Comparison of ENCODE assay signal across 20 mouse cellular contexts in genomic region chr1:39765854-39766493, GRCm38 (mm10). TPM values are rescaled to one million over a fixed set of nuclear protein-coding genes. Genes with fewer than 3 reads are reported as not detected.
DNase-seq lines count a peak whose midpoint lies in the region; ATAC-seq and TF ChIP-seq lines count a peak whose summit lies in the region.
"Had no signal": no experiment of that assay in that cellular context is flagged by ENCODE, and none has a peak within 500 bp of the region (broad histone marks: within the 10 kb centered on the region; RNA-seq: fewer than 3 reads in every experiment).

No protein-coding gene starts in this region.

- no peak for TF ChIP-seq EP300 in liver, postnatal 0 days (IDR thresholded peaks at IDR 0.05; ENCODE audit: low read depth)

- H3K9ac ChIP-seq in heart, embryonic 14.5 days (ENCODE audit: low read length): no peak overlapping the region
- no peak overlapping the region for H3K9ac ChIP-seq in liver, postnatal 0 days (replicated peaks)
- no peak overlapping the region for H3K9ac ChIP-seq in liver, embryonic 12.5 days
- H3K9ac ChIP-seq in intestine, postnatal 0 days (ENCODE audit: low read depth, low read length): no peak overlapping the region
- H3K9ac ChIP-seq: embryonic facial prominence, embryonic 15.5 days; hindbrain, embryonic 12.5 days; intestine, embryonic 15.5 days; liver, embryonic 15.5 days had no signal

- 0 out of 2 replicates have a peak, but pooled peaks have one; percentile 32 for ATAC-seq in heart, embryonic 14.5 days (ENCODE audit: insufficient number of reproducible peaks, insufficient read depth, low FRiP score, low read depth)
- no peak for ATAC-seq in liver, postnatal 0 days
- ATAC-seq in liver, embryonic 12.5 days: no peak
- no peak for ATAC-seq in intestine, postnatal 0 days
- ATAC-seq: intestine, embryonic 15.5 days had no signal

- 49% methylated on average over 7 of the region's 7 CpGs for WGBS in heart, embryonic 14.5 days
- WGBS in liver, postnatal 0 days (ENCODE audit: insufficient replicate concordance): 77% methylated on average over 7 of the region's 7 CpGs
- WGBS in liver, embryonic 12.5 days (ENCODE audit: insufficient replicate concordance): 69% methylated on average over 7 of the region's 7 CpGs
- 67% methylated on average over 7 of the region's 7 CpGs for WGBS in intestine, postnatal 0 days

- no peak overlapping the region; a peak in 1 of 4 replicates for H3K27ac ChIP-seq in heart, embryonic 14.5 days (replicated peaks in 1 of 2; ENCODE audit: control insufficient read depth in 1 of 2, insufficient read depth in 1 of 2, low read depth in 2 of 2, low read length in 2 of 2)
- no peak overlapping the region for H3K27ac ChIP-seq in liver, postnatal 0 days (ENCODE audit: low read depth)
- H3K27ac ChIP-seq in liver, embryonic 12.5 days: no peak overlapping the region
- H3K27ac ChIP-seq in intestine, postnatal 0 days (ENCODE audit: low read depth, low read length): no peak overlapping the region
- H3K27ac ChIP-seq: embryonic facial prominence, embryonic 15.5 days; forebrain, embryonic 10.5 days; hindbrain, embryonic 12.5 days; intestine, embryonic 15.5 days; liver, embryonic 15.5 days had no signal

- H3K4me1 ChIP-seq in heart, embryonic 14.5 days (ENCODE audit: control insufficient read depth in 2 of 2, insufficient read depth in 2 of 2, low read length in 2 of 2): peaks cover 8 to 16% of the 10 kb centered on the region in 2 experiments
- H3K4me1 ChIP-seq in liver, postnatal 0 days (ENCODE audit: insufficient read depth): peaks cover 9% of the 10 kb centered on the region; the same call in 1 of the 2 replicates
- peaks cover 12% of the 10 kb centered on the region for H3K4me1 ChIP-seq in liver, embryonic 12.5 days
- peaks cover 6% of the 10 kb centered on the region; the same call in 1 of the 2 replicates for H3K4me1 ChIP-seq in intestine, postnatal 0 days (replicated peaks; ENCODE audit: control insufficient read depth, insufficient read depth, low read length)

- no peak overlapping the region for H3K4me3 ChIP-seq in heart, embryonic 14.5 days (ENCODE audit: control insufficient read depth in 1 of 2, insufficient read depth in 1 of 2, low read depth in 1 of 2, low read length in 2 of 2)
- no peak overlapping the region for H3K4me3 ChIP-seq in liver, postnatal 0 days (ENCODE audit: low read depth, low read length)
- no peak overlapping the region for H3K4me3 ChIP-seq in liver, embryonic 12.5 days
- H3K4me3 ChIP-seq in intestine, postnatal 0 days (ENCODE audit: low read depth, low read length): no peak overlapping the region
- H3K4me3 ChIP-seq: embryonic facial prominence, embryonic 15.5 days; forebrain, embryonic 10.5 days; hindbrain, embryonic 12.5 days; intestine, embryonic 15.5 days; liver, embryonic 15.5 days had no signal

- intact Hi-C loops in heart, postnatal 25 days (cut with DNase I): no loop called here
- intact Hi-C loops in heart, postnatal 14 days (cut with DNase I): no loop called here

- H3K4me2 ChIP-seq in heart, embryonic 14.5 days (ENCODE audit: low read length): no peak overlapping the region
- no peak overlapping the region for H3K4me2 ChIP-seq in liver, postnatal 0 days (ENCODE audit: low read depth, low read length)
- no peak overlapping the region for H3K4me2 ChIP-seq in liver, embryonic 12.5 days
- no peak overlapping the region for H3K4me2 ChIP-seq in intestine, postnatal 0 days (replicated peaks; ENCODE audit: low read depth)
- H3K4me2 ChIP-seq: embryonic facial prominence, embryonic 15.5 days; hindbrain, embryonic 12.5 days; intestine, embryonic 15.5 days; liver, embryonic 15.5 days had no signal

- no peaks in the 10 kb centered on the region for H3K9me3 ChIP-seq in heart, embryonic 14.5 days (ENCODE audit: control insufficient read depth, low read length)
- H3K9me3 ChIP-seq in liver, postnatal 0 days (ENCODE audit: low read length): no peaks in the 10 kb centered on the region
- no peaks in the 10 kb centered on the region for H3K9me3 ChIP-seq in liver, embryonic 12.5 days (replicated peaks)
- no peaks in the 10 kb centered on the region for H3K9me3 ChIP-seq in intestine, postnatal 0 days (ENCODE audit: control insufficient read depth)
- H3K9me3 ChIP-seq: embryonic facial prominence, embryonic 15.5 days; forebrain, embryonic 10.5 days; intestine, embryonic 15.5 days; liver, embryonic 15.5 days had no signal

- no peaks in the 10 kb centered on the region for H3K36me3 ChIP-seq in heart, embryonic 14.5 days (ENCODE audit: control insufficient read depth, insufficient read depth, low read length)
- H3K36me3 ChIP-seq in liver, postnatal 0 days (replicated peaks; ENCODE audit: insufficient read depth, low read length): no peaks in the 10 kb centered on the region
- H3K36me3 ChIP-seq in liver, embryonic 12.5 days: no peaks in the 10 kb centered on the region
- no peaks in the 10 kb centered on the region for H3K36me3 ChIP-seq in intestine, postnatal 0 days (ENCODE audit: control insufficient read depth, insufficient read depth)
- H3K36me3 ChIP-seq: embryonic facial prominence, embryonic 15.5 days; forebrain, embryonic 10.5 days; hindbrain, embryonic 12.5 days; intestine, embryonic 15.5 days; liver, embryonic 15.5 days had no signal

- no peak for DNase-seq in heart, postnatal 25 days (ENCODE audit: low spot score)
- no peak for DNase-seq in liver, postnatal 0 days
- peak; percentile 51 to 54 for DNase-seq in heart, postnatal 14 days
- DNase-seq in lung, postnatal 4 days: peak; percentile 40 to 42
- DNase-seq: cerebellum, adult 9-11 months had no signal

- H3K27me3 ChIP-seq in heart, embryonic 14.5 days (ENCODE audit: control insufficient read depth, insufficient read depth, low read length): no peaks in the 10 kb centered on the region
- H3K27me3 ChIP-seq in liver, postnatal 0 days (ENCODE audit: insufficient read depth, low read length): no peaks in the 10 kb centered on the region
- no peaks in the 10 kb centered on the region; the same call in 1 of the 2 replicates for H3K27me3 ChIP-seq in liver, embryonic 12.5 days (replicated peaks)
- no peaks in the 10 kb centered on the region for H3K27me3 ChIP-seq in intestine, postnatal 0 days (replicated peaks; ENCODE audit: control insufficient read depth, insufficient read depth, low read length)
- H3K27me3 ChIP-seq: embryonic facial prominence, embryonic 15.5 days; intestine, embryonic 15.5 days had no signal

- TF ChIP-seq CTCF in liver, postnatal 0 days (IDR thresholded peaks at IDR 0.05; ENCODE audit: low read depth): peak; percentile 31
- no peak for TF ChIP-seq CTCF in intestine, postnatal 0 days (IDR thresholded peaks at IDR 0.05; ENCODE audit: low read depth)

RNA-seq across cellular contexts. Expression of gene Gm3646, which starts 39.2 kb away (rescaled TPM):
- polyA plus RNA-seq in heart, embryonic 14.5 days (2014; fragmentation: Nextera tagmentation; extraction: Ambion mirVana): 3.6 and 5.6 TPM in 2 replicates
- total RNA-seq in heart, postnatal 25 days (2021): 1 to 10 TPM; 5.8 to 9.4 TPM
- polyA plus RNA-seq in liver, postnatal 0 days (2015; fragmentation: Nextera tagmentation; extraction: Ambion mirVana): not detected in 2 replicates
- polyA plus RNA-seq in liver, embryonic 12.5 days (2016; fragmentation: Nextera tagmentation; extraction: Ambion mirVana): not detected in 2 replicates
- total RNA-seq in heart, postnatal 14 days (2021): 1 to 10 TPM; 6.4 to 7.6 TPM
- polyA plus RNA-seq in intestine, postnatal 0 days (2015; fragmentation: Nextera tagmentation; extraction: Ambion mirVana): 0.54 TPM in 1 of 2 replicates, not detected in the other
- total RNA-seq: adrenal gland, postnatal 4 days; ES-E14; layer of hippocampus, adult 18-20 months; megakaryocyte-erythroid progenitor cell, adult 5-6 weeks had no signal
- polyA plus RNA-seq: embryonic facial prominence, embryonic 15.5 days; forebrain, embryonic 10.5 days; hindbrain, embryonic 12.5 days; intestine, embryonic 15.5 days; kidney, embryonic 16.5 days; limb, embryonic 11.5 days; liver, embryonic 15.5 days; neural tube, embryonic 11.5 days had no signal

RNA-seq across cellular contexts. Expression of gene Rfx8, which starts 45.2 kb away (rescaled TPM):
- polyA plus RNA-seq in heart, embryonic 14.5 days (2014; fragmentation: Nextera tagmentation; extraction: Ambion mirVana): 1.1 and 1.7 TPM in 2 replicates
- under 1 TPM; 0.34 to 0.36 TPM for total RNA-seq in heart, postnatal 25 days (2021)
- 0.09 TPM in 1 of 2 replicates, not detected in the other for polyA plus RNA-seq in liver, postnatal 0 days (2015; fragmentation: Nextera tagmentation; extraction: Ambion mirVana)
- 0.12 TPM in 2 replicates for polyA plus RNA-seq in liver, embryonic 12.5 days (2016; fragmentation: Nextera tagmentation; extraction: Ambion mirVana)
- under 1 TPM; 0.32 to 0.36 TPM for total RNA-seq in heart, postnatal 14 days (2021)
- 0.09 and 0.16 TPM in 2 replicates for polyA plus RNA-seq in intestine, postnatal 0 days (2015; fragmentation: Nextera tagmentation; extraction: Ambion mirVana)
- total RNA-seq: ES-E14; megakaryocyte-erythroid progenitor cell, adult 5-6 weeks had no signal

Comparison
In these comparisons a context has a peak if more than half of its experiments do, and no peak if none do; other contexts are left out.
1. DNase-seq: peak in heart, postnatal 14 days (2 of 2) and lung, postnatal 4 days (2 of 2); none in heart, postnatal 25 days (single experiment) and liver, postnatal 0 days (single experiment).